Mouse (Mus musculus) ES-E14 (cell line): ENCODE measurements around the gene Rai14.
A peak's percentile ranks its signal among the peaks of the same experiment; 100 is the strongest.

Source experiments
- CHD2 ChIP-seq: IDR thresholded peaks from 2 replicates; pipeline ENCODE4 v1.6.1; 2014; ENCODE audit warnings: mild to moderate bottlenecking, low read depth, low read length, inconsistent platforms
- HCFC1 ChIP-seq: IDR thresholded peaks from 2 replicates; pipeline ENCODE4 v1.6.1; 2012; ENCODE audit warnings: low read length, inconsistent platforms, borderline replicate concordance; ENCODE audit not compliant: insufficient read depth
- MAFK ChIP-seq: IDR thresholded peaks from 2 replicates; pipeline ENCODE4 v1.6.1; 2014; ENCODE audit warnings: mild to moderate bottlenecking, low read depth, low read length, inconsistent platforms; ENCODE audit not compliant: insufficient read depth
- ZC3H11A ChIP-seq: IDR thresholded peaks from 2 replicates; pipeline ENCODE4 v1.6.1; 2012; ENCODE audit warnings: low read depth, mild to moderate bottlenecking, inconsistent platforms, low read length, borderline replicate concordance
- ZNF384 ChIP-seq: IDR thresholded peaks from 2 replicates; pipeline ENCODE4 v1.6.1; 2012; ENCODE audit warnings: low read depth, low read length, inconsistent platforms

GRCm38 (mm10) chr15:10685692-10686430 is 28.6 kb downstream of the Rai14 start:
- TF ChIP-seq ZNF384, result peak; percentile 76
- no peak for TF ChIP-seq CHD2
- TF ChIP-seq HCFC1, result no peak
- no peak for TF ChIP-seq MAFK
- no peak for TF ChIP-seq ZC3H11A
